Mouse (Mus musculus) liver, adult (tissue): ENCODE measurements around the gene Tbc1d9b.

Experiments used
- GATA4 ChIP-seq: IDR thresholded peaks from 2 replicates; pipeline ENCODE4 v1.6.1; 2014; ENCODE audit warnings: mild to moderate bottlenecking, low read length; ENCODE audit not compliant: insufficient replicate concordance

Tbc1d9b gene

GRCm38 (mm10) chr11:50122631-50123081 lies 8.5 kb upstream of the Tbc1d9b start:
- TF ChIP-seq GATA4 = no peak

GRCm38 (mm10) chr11:50127781-50128180 lies 3.4 kb upstream of the Tbc1d9b start:
- no peak for TF ChIP-seq GATA4

GRCm38 (mm10) chr11:50131801-50132201 lies 605 bp downstream of the Tbc1d9b start:
- TF ChIP-seq GATA4 = no peak

GRCm38 (mm10) chr11:50132265-50132664 lies 1.1 kb downstream of the Tbc1d9b start:
- no peak for TF ChIP-seq GATA4

GRCm38 (mm10) chr11:50134136-50134859 lies 3.1 kb downstream of the Tbc1d9b start:
- peak; percentile 67 for TF ChIP-seq GATA4

- TF ChIP-seq GATA4 = no peak
Measured at GRCm38 (mm10) chr11:50138206-50138822, 7.1 kb downstream of the Tbc1d9b start.

GRCm38 (mm10) chr11:50139571-50139970 lies 8.4 kb downstream of the Tbc1d9b start:
- TF ChIP-seq GATA4 = no peak

GRCm38 (mm10) chr11:50145529-50145928 lies 14.3 kb downstream of the Tbc1d9b start:
- TF ChIP-seq GATA4 = no peak

GRCm38 (mm10) chr11:50146121-50146520 lies 14.9 kb downstream of the Tbc1d9b start:
- TF ChIP-seq GATA4 = no peak

- TF ChIP-seq GATA4 = peak; percentile 61; the same call in 1 of the 2 replicates
Measured at GRCm38 (mm10) chr11:50147267-50147957, 16.2 kb downstream of the Tbc1d9b start.

- TF ChIP-seq GATA4 = no peak
Measured at GRCm38 (mm10) chr11:50147958-50148476, 16.8 kb downstream of the Tbc1d9b start.

- TF ChIP-seq GATA4 = no peak
Measured at GRCm38 (mm10) chr11:50149200-50149599, 18.0 kb downstream of the Tbc1d9b start.

- no peak for TF ChIP-seq GATA4
Measured at GRCm38 (mm10) chr11:50149603-50150150, 18.5 kb downstream of the Tbc1d9b start.

GRCm38 (mm10) chr11:50151374-50151773 lies 20.2 kb downstream of the Tbc1d9b start:
- TF ChIP-seq GATA4 = no peak

GRCm38 (mm10) chr11:50154166-50154565 lies 23.0 kb downstream of the Tbc1d9b start:
- TF ChIP-seq GATA4 = no peak
